In the genomic region with DNA sequence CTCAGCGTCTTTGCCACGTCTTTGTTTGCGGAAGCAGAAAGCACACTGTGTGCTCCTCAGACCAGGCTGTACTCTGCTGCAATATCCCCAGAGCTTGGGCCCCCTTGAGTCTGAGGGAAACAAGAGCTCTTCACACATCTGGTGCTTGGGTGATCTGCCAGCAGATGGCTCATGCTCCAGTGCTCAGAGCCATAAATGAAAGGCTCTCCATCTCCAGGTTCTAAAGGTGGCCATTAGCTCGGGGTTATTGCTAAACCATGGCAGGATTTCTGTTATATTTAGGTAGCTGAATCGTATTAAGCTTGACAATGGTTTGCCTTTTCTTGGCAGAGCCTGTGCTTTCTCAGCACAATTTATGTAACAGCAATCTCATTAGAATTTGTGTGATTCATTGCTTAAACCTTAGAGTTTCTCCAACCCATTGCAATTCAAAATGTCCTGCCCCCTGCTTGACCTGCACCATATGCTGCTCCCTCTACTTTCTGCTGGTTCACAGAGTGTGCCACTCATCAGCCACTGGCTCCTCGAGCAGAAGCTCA, we compare ENCODE assay signal across 8 mouse cellular contexts. TPM values are rescaled to one million over a fixed set of nuclear protein-coding genes. Genes with fewer than 3 reads are reported as not detected.
DNase-seq lines count a peak whose midpoint lies in the region; ATAC-seq and TF ChIP-seq lines count a peak whose summit lies in the region.
"Had no signal": no experiment of that assay in that cellular context is flagged by ENCODE, and none has a peak within 500 bp of the region (broad histone marks: within the 10 kb centered on the region; RNA-seq: fewer than 3 reads in every experiment).

No protein-coding gene starts in this region.

- H3K9ac ChIP-seq in kidney, embryonic 15.5 days, result no peak overlapping the region
- H3K9ac ChIP-seq in embryonic facial prominence, embryonic 15.5 days, result no peak overlapping the region
- no peak overlapping the region for H3K9ac ChIP-seq in lung, postnatal 0 days (replicated peaks; ENCODE audit: low read depth)
- H3K9ac ChIP-seq: liver, embryonic 13.5 days had no signal

- H3K4me2 ChIP-seq in kidney, embryonic 15.5 days, result no peak overlapping the region
- H3K4me2 ChIP-seq in embryonic facial prominence, embryonic 15.5 days (replicated peaks), result no peak overlapping the region
- H3K4me2 ChIP-seq in lung, postnatal 0 days (replicated peaks; ENCODE audit: low read depth, low read length), result no peak overlapping the region
- H3K4me2 ChIP-seq: liver, embryonic 13.5 days had no signal

- no peaks in the 10 kb centered on the region for H3K4me1 ChIP-seq in kidney, embryonic 15.5 days
- peaks cover 14% of the 10 kb centered on the region for H3K4me1 ChIP-seq in embryonic facial prominence, embryonic 15.5 days
- no peaks in the 10 kb centered on the region for H3K4me1 ChIP-seq in lung, postnatal 0 days (ENCODE audit: insufficient read depth, low read depth, low read length)
- H3K4me1 ChIP-seq: liver, embryonic 13.5 days had no signal

- H3K36me3 ChIP-seq in kidney, embryonic 15.5 days, result peaks cover 79% of the 10 kb centered on the region
- H3K36me3 ChIP-seq in embryonic facial prominence, embryonic 15.5 days, result peaks cover 58% of the 10 kb centered on the region
- peaks cover 16% of the 10 kb centered on the region for H3K36me3 ChIP-seq in lung, postnatal 0 days (ENCODE audit: insufficient read depth, low read length)

- WGBS in kidney, embryonic 15.5 days, result 50% methylated on average over 6 of the region's 6 CpGs
- WGBS in embryonic facial prominence, embryonic 15.5 days, result 70% methylated on average over 6 of the region's 6 CpGs
- 69% methylated on average over 6 of the region's 6 CpGs for WGBS in lung, postnatal 0 days

- no peak overlapping the region for H3K4me3 ChIP-seq in kidney, embryonic 15.5 days (replicated peaks)
- no peak overlapping the region for H3K4me3 ChIP-seq in embryonic facial prominence, embryonic 15.5 days (replicated peaks)
- H3K4me3 ChIP-seq in lung, postnatal 0 days (ENCODE audit: low read depth, low read length), result no peak overlapping the region
- H3K4me3 ChIP-seq: liver, embryonic 13.5 days had no signal

- no peaks in the 10 kb centered on the region for H3K27me3 ChIP-seq in kidney, embryonic 15.5 days
- H3K27me3 ChIP-seq in embryonic facial prominence, embryonic 15.5 days, result no peaks in the 10 kb centered on the region
- no peaks in the 10 kb centered on the region for H3K27me3 ChIP-seq in lung, postnatal 0 days (replicated peaks; ENCODE audit: insufficient read depth, low read length)
- H3K27me3 ChIP-seq: liver, embryonic 13.5 days had no signal

- no peak overlapping the region for H3K27ac ChIP-seq in kidney, embryonic 15.5 days
- H3K27ac ChIP-seq in embryonic facial prominence, embryonic 15.5 days (replicated peaks), result no peak overlapping the region
- H3K27ac ChIP-seq in lung, postnatal 0 days (ENCODE audit: low read length), result no peak overlapping the region
- H3K27ac ChIP-seq: liver, embryonic 13.5 days had no signal

- no peak for ATAC-seq in kidney, embryonic 15.5 days (replicated peaks; ENCODE audit: low FRiP score)
- peak; percentile 40; the same call in 1 of the 2 replicates for ATAC-seq in embryonic facial prominence, embryonic 15.5 days (ENCODE audit: insufficient number of reproducible peaks, low FRiP score, low TSS enrichment, low read depth)
- peak; percentile 89 for ATAC-seq in lung, postnatal 0 days

- no peak for TF ChIP-seq CTCF in lung, postnatal 0 days (IDR thresholded peaks at IDR 0.05)

- peak; percentile 47 for DNase-seq in kidney, adult 18-20 months
- DNase-seq in NIH3T3 (ENCODE audit: low read depth), result peak; percentile 91
- DNase-seq in lung, postnatal 0 days (ENCODE audit: low spot score), result peak; percentile 82
- no peak for DNase-seq in spleen, postnatal 36 days (ENCODE audit: low spot score in 2 of 2)
- DNase-seq in thymus, postnatal 25 days, result no peak
- DNase-seq: liver, embryonic 13.5 days had no signal

- H3K9me3 ChIP-seq in kidney, embryonic 15.5 days (replicated peaks), result no peaks in the 10 kb centered on the region
- H3K9me3 ChIP-seq in embryonic facial prominence, embryonic 15.5 days (replicated peaks), result no peaks in the 10 kb centered on the region
- H3K9me3 ChIP-seq in lung, postnatal 0 days (ENCODE audit: low read length), result no peaks in the 10 kb centered on the region
- H3K9me3 ChIP-seq: liver, embryonic 13.5 days had no signal

- TF ChIP-seq EP300 in lung, postnatal 0 days (IDR thresholded peaks at IDR 0.05), result peak; percentile 37; the same call in 1 of the 2 replicates

RNA-seq across cellular contexts. Expression of a gene that starts 12.8 kb away (rescaled TPM):
- polyA plus RNA-seq in kidney, embryonic 15.5 days (2015; fragmentation: Nextera tagmentation; extraction: Ambion mirVana), result 1.4 and 3.8 TPM in 2 replicates
- 4.8 and 7.7 TPM in 2 replicates for polyA plus RNA-seq in embryonic facial prominence, embryonic 15.5 days (2015; fragmentation: Nextera tagmentation; extraction: Ambion mirVana)
- polyA plus RNA-seq in lung, postnatal 0 days (2015; fragmentation: Nextera tagmentation; extraction: Ambion mirVana), result 0.38 and 0.60 TPM in 2 replicates

RNA-seq across cellular contexts. Expression of a gene that starts 45.1 kb away (rescaled TPM):
- 89.3 and 98.3 TPM in 2 replicates for polyA plus RNA-seq in kidney, embryonic 15.5 days (2015; fragmentation: Nextera tagmentation; extraction: Ambion mirVana)
- polyA plus RNA-seq in embryonic facial prominence, embryonic 15.5 days (2015; fragmentation: Nextera tagmentation; extraction: Ambion mirVana), result 82.7 and 87.6 TPM in 2 replicates
- 33.2 and 35.9 TPM in 2 replicates for polyA plus RNA-seq in lung, postnatal 0 days (2015; fragmentation: Nextera tagmentation; extraction: Ambion mirVana)

Comparison
In these comparisons a context has a peak if more than half of its experiments do, and no peak if none do; other contexts are left out.
1. DNase-seq: peak in kidney, adult 18-20 months (single experiment), NIH3T3 (single experiment) and lung, postnatal 0 days (single experiment); none in spleen, postnatal 36 days (0 of 2) and thymus, postnatal 25 days (single experiment).